Mouse (Mus musculus): ENCODE results near the gene Kcnh7. TPM values are rescaled to one million over a fixed set of nuclear protein-coding genes. Genes with fewer than 3 reads are reported as not detected.

The Kcnh7 gene
- polyA plus RNA-seq, 1 experiment from 2014 or later: 0.12 TPM

DNA sequence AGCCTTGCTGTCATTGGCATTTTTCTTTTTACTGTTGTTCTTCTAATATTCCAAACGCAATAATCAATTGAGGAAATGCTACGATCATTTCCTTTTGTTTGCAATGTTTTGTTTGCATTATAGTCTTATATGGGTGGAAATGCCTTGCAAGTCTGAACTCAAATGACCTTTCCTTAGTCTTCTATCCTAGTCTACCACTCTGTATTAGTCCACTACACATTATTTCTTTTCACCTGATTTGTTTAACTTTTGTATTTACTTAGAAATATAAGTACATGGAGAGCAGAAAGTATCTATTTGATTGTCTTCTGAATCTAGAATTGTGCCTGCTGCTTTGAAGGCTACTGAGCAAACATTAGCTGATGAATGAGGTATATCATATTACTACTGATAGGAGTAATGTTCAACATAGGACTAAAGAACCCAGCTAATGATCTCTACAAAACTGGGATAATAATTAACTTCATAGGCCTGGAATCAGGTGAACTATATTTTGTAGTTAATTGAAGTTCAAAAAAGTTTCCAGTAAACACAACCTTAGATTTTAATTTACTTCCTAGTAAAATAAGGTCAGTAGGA is 399.5 kb downstream of the Kcnh7 start:
- no peak for ATAC-seq
- Histone ChIP-seq H3K27ac (ENCODE audit: low read depth) (no peak overlapping the region), H3K4me3 (ENCODE audit: low read depth, low read length) (no peak overlapping the region), H3K36me3 (replicated peaks; ENCODE audit: insufficient read depth, low read length) (no peaks in the 10 kb centered on the region), H3K9me3 (ENCODE audit: low read length) (no peaks in the 10 kb centered on the region), H3K4me1 (ENCODE audit: insufficient read depth) (no peaks in the 10 kb centered on the region), H3K4me2 (ENCODE audit: low read depth, low read length) (no peak overlapping the region), H3K9ac (replicated peaks) (no peak overlapping the region), H3K27me3 (ENCODE audit: insufficient read depth, low read length) (no peaks in the 10 kb centered on the region)
- WGBS (ENCODE audit: insufficient replicate concordance): 58% methylated on average over 2 of the region's 2 CpGs
- no peak for TF ChIP-seq EP300 (IDR thresholded peaks at IDR 0.05; ENCODE audit: low read depth)
- no peak for TF ChIP-seq CTCF (IDR thresholded peaks at IDR 0.05; ENCODE audit: low read depth)
- DNase-seq: no peak

DNA sequence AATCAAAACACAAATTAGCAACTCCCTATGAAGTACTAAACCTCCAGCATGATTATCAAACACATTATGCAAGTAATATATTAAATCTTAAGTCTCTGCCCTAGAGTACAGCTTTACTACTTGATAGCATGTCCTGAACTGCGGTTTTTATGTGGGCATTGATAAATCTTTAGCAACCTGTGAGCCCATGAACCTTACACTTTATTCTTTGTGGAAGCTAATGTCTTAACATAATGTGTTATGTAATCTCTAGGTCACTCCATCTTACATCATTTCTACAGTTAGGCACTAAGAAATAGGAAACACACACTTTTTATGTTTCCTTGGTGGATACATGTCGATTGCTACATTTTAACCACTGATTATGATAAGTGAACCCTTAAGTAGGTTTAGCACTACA is 437.8 kb downstream of the Kcnh7 start:
- H3K4me1 ChIP-seq (ENCODE audit: insufficient read depth): no peaks in the 10 kb centered on the region
- no peak for TF ChIP-seq CTCF (IDR thresholded peaks at IDR 0.05; ENCODE audit: low read depth)
- TF ChIP-seq EP300 (IDR thresholded peaks at IDR 0.05; ENCODE audit: low read depth): no peak
- no peaks in the 10 kb centered on the region for H3K9me3 ChIP-seq (ENCODE audit: low read length)
- no peak overlapping the region for H3K4me3 ChIP-seq (ENCODE audit: low read depth, low read length)
- H3K36me3 ChIP-seq (replicated peaks; ENCODE audit: insufficient read depth, low read length): no peaks in the 10 kb centered on the region
- no peak overlapping the region for H3K9ac ChIP-seq (replicated peaks)
- DNase-seq: no peak
- peak; percentile 17 for ATAC-seq
- H3K4me2 ChIP-seq (ENCODE audit: low read depth, low read length): no peak overlapping the region
- H3K27me3 ChIP-seq (ENCODE audit: insufficient read depth, low read length): no peaks in the 10 kb centered on the region
- H3K27ac ChIP-seq (ENCODE audit: low read depth): no peak overlapping the region
- 55% methylated on average over 2 of the region's 2 CpGs for WGBS (ENCODE audit: insufficient replicate concordance)

DNA sequence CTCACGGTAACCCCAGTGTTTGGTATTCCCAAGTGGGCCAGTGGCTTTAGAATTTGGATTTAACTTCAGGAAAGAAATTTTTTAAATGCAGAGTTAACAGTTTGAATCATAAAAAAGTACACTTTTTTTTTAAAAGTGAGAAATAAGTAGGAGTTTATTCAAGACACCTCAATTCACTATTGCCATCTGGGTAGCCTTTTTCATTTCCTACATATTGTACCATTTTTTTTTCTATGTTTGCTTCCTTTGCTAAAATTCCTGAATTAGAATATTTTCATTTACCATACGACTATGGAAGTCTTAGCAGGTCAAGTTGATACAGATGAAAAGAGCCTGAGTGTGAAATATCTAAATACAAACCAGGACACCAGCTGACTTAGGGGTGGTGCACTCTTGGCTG is 441.0 kb downstream of the Kcnh7 start:
- H3K9ac ChIP-seq (replicated peaks): no peak overlapping the region
- no peaks in the 10 kb centered on the region for H3K4me1 ChIP-seq (ENCODE audit: insufficient read depth)
- DNase-seq (no peak), ATAC-seq (no peak)
- no peak overlapping the region for H3K4me2 ChIP-seq (ENCODE audit: low read depth, low read length)
- H3K9me3 ChIP-seq (ENCODE audit: low read length): no peaks in the 10 kb centered on the region
- no peak for TF ChIP-seq EP300 (IDR thresholded peaks at IDR 0.05; ENCODE audit: low read depth)
- TF ChIP-seq CTCF (IDR thresholded peaks at IDR 0.05; ENCODE audit: low read depth): no peak
- no peak overlapping the region for H3K4me3 ChIP-seq (ENCODE audit: low read depth, low read length)
- no peaks in the 10 kb centered on the region for H3K27me3 ChIP-seq (ENCODE audit: insufficient read depth, low read length)
- 72% methylated on average over 2 of the region's 2 CpGs for WGBS (ENCODE audit: insufficient replicate concordance)
- no peaks in the 10 kb centered on the region for H3K36me3 ChIP-seq (replicated peaks; ENCODE audit: insufficient read depth, low read length)
- no peak overlapping the region for H3K27ac ChIP-seq (ENCODE audit: low read depth)

GRCm38 (mm10) chr2:62730671-62731070 is 453.4 kb downstream of the Kcnh7 start:
- no peaks in the 10 kb centered on the region for H3K27me3 ChIP-seq (ENCODE audit: insufficient read depth, low read length)
- 45% methylated on average over 1 of the region's 1 CpGs for WGBS (ENCODE audit: insufficient replicate concordance)

DNA sequence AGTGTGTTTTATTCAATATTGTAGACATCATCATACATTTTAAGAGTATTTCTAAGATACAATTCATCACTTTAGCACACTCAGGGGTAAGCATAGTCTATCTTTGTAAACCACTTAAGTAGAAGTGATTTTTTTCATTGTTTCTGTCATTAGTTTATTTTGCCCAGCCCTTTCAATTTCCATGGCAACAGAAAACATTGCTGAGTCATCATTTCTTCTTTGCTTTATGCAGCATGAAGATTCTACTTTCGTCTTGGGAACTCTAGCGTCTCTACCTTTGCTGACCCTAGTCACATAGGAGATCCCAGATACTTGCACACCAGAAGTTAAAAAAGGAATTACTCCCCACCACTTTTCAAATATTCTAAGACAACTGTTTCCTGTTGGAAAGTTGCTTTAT is 456.4 kb downstream of the Kcnh7 start:
- WGBS (ENCODE audit: insufficient replicate concordance): 78% methylated on average over 2 of the region's 2 CpGs
- TF ChIP-seq CTCF (IDR thresholded peaks at IDR 0.05; ENCODE audit: low read depth): no peak
- Histone ChIP-seq H3K27ac (ENCODE audit: low read depth) (no peak overlapping the region), H3K4me3 (ENCODE audit: low read depth, low read length) (no peak overlapping the region), H3K27me3 (ENCODE audit: insufficient read depth, low read length) (no peaks in the 10 kb centered on the region), H3K4me2 (ENCODE audit: low read depth, low read length) (no peak overlapping the region), H3K9ac (replicated peaks) (no peak overlapping the region), H3K36me3 (replicated peaks; ENCODE audit: insufficient read depth, low read length) (no peaks in the 10 kb centered on the region), H3K4me1 (ENCODE audit: insufficient read depth) (no peaks in the 10 kb centered on the region), H3K9me3 (ENCODE audit: low read length) (no peaks in the 10 kb centered on the region)
- DNase-seq (no peak), ATAC-seq (no peak)

More at GRCm38 (mm10) chr2:62730671-62731070, 453.4 kb downstream of the Kcnh7 start:
- Histone ChIP-seq H3K4me1 (ENCODE audit: insufficient read depth) (no peaks in the 10 kb centered on the region), H3K4me2 (ENCODE audit: low read depth, low read length) (no peak overlapping the region), H3K36me3 (replicated peaks; ENCODE audit: insufficient read depth, low read length) (no peaks in the 10 kb centered on the region), H3K9me3 (ENCODE audit: low read length) (no peaks in the 10 kb centered on the region), H3K27ac (ENCODE audit: low read depth) (no peak overlapping the region), H3K4me3 (ENCODE audit: low read depth, low read length) (no peak overlapping the region), H3K9ac (replicated peaks) (no peak overlapping the region)
- ATAC-seq: no peak
- no peak for DNase-seq
- TF ChIP-seq EP300 (IDR thresholded peaks at IDR 0.05; ENCODE audit: low read depth): no peak
- no peak for TF ChIP-seq CTCF (IDR thresholded peaks at IDR 0.05; ENCODE audit: low read depth)

GRCm38 (mm10) chr2:62725946-62726345 is 458.1 kb downstream of the Kcnh7 start:
- 61% methylated on average over 1 of the region's 1 CpGs for WGBS (ENCODE audit: insufficient replicate concordance)
- Histone ChIP-seq H3K4me1 (ENCODE audit: insufficient read depth) (no peaks in the 10 kb centered on the region), H3K4me2 (ENCODE audit: low read depth, low read length) (no peak overlapping the region), H3K9ac (replicated peaks) (no peak overlapping the region), H3K9me3 (ENCODE audit: low read length) (no peaks in the 10 kb centered on the region), H3K27ac (ENCODE audit: low read depth) (no peak overlapping the region), H3K27me3 (ENCODE audit: insufficient read depth, low read length) (no peaks in the 10 kb centered on the region), H3K36me3 (replicated peaks; ENCODE audit: insufficient read depth, low read length) (no peaks in the 10 kb centered on the region), H3K4me3 (ENCODE audit: low read depth, low read length) (no peak overlapping the region)
- TF ChIP-seq EP300 (IDR thresholded peaks at IDR 0.05; ENCODE audit: low read depth) (no peak), CTCF (IDR thresholded peaks at IDR 0.05; ENCODE audit: low read depth) (no peak)
- DNase-seq (no peak), ATAC-seq (no peak)

DNA sequence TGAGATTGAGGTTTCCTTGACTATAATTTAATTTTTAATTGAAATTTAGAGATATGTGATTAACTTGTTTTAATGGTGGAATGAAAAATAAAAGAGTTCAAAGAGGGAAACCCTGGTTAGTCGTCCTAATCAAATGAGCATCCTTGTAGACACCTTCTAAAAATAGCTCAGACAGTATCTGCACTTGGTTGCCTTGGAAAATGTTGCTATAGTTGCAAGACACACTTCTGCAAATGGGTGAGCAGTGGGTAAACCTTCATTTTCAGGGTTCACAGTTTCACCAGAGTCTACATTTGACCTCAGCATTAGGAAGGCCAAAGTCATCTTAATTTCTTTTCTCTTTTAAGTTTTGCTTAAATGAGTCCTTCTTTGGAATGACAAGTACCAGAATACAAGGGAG is 465.7 kb downstream of the Kcnh7 start:
- ATAC-seq: no peak
- Histone ChIP-seq H3K9ac (replicated peaks) (no peak overlapping the region), H3K9me3 (ENCODE audit: low read length) (no peaks in the 10 kb centered on the region), H3K27me3 (ENCODE audit: insufficient read depth, low read length) (no peaks in the 10 kb centered on the region), H3K4me3 (ENCODE audit: low read depth, low read length) (no peak overlapping the region), H3K4me2 (ENCODE audit: low read depth, low read length) (no peak overlapping the region), H3K36me3 (replicated peaks; ENCODE audit: insufficient read depth, low read length) (no peaks in the 10 kb centered on the region), H3K27ac (ENCODE audit: low read depth) (no peak overlapping the region), H3K4me1 (ENCODE audit: insufficient read depth) (no peaks in the 10 kb centered on the region)
- DNase-seq: no peak
- TF ChIP-seq EP300 (IDR thresholded peaks at IDR 0.05; ENCODE audit: low read depth) (no peak), CTCF (IDR thresholded peaks at IDR 0.05; ENCODE audit: low read depth) (no peak)
- WGBS (ENCODE audit: insufficient replicate concordance): 26% methylated on average over 1 of the region's 1 CpGs

All from liver, postnatal 0 days (tissue).